Mouse (Mus musculus): ENCODE results near the gene Gm14412.
"Not testable (repeated sequence)": the region's sequence is repeated elsewhere in the genome, so short reads cannot be mapped to it uniquely, and the experiment has no call there.

Gm14412 gene

DNA sequence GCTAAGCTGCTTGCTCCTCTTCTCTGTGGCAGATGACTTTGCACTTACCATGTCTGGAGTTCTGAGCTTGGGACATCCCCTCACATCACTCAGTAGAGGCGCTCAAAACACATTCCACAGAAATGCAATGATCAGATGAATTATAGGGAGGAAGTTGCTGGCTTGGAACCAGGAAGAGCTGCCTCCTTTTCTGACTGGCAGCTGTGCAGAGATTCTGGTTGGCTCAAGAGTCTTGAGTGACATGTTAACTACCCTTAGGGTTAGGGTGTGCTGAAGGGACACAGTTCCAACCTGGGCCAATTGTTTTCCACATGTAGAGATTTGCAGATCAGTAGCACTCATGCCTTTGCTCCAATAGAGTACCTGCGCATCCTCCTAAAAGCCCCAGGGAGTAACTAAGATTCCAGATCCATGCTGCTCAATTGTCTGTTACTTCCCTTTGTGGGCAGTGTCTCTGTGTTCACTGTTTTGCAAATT, at the start of gene Gm14412:
TSS of gene Gm14412 (minus strand) at position 51 of the 477 bp plus-strand sequence.
- not testable (repeated sequence) for DNase-seq

DNA sequence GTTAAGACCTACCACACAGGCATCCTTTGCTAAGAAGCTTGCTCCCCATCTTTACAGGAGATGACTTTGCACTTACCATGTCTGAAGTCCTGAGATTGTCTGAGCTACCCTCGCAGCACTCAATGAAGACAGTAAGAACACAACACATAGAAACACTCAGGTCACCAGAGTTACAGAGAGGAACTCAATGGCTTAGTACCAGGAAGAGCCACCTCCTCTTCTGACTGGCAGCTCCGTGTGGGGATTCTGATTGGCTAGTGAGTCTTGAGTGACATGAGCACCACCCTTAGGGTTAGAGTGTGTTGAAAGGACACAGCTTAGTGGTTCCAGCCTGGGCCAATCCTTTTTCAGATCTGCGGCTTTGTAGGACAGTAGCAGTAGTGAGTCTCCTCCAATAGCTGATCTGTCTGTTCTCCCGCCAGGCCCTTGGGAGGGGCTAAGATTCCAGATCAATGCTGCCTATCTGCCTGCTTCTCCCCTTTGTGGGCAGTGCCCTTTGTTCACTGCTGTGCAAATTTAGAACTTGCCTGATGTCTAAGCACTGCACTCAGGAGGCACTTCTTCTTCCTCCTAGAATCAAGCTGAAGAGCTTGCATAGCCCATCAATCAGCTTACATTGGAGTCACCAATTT, 5.7 kb upstream of the Gm14412 start:
- not testable (repeated sequence) for DNase-seq

DNA sequence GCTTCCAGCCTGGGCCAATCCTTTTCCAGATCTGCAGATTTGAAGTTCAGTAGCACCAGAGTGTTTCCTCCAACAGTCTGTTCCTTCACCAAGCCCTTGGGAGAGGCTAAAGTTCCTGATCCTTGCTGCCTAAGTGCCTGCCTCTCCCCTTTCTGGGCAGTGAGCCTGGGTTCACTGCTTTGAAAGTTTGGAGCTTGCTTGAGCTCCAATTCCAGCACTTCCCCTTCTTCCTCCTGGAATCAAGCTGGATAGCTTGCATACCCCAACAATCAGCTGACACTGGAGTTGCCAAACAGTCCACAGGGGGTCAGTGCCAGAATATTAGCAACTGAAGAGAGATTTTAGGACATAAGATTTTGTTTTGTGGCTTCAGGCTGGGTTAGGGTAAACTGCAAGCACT, 2.7 kb downstream of the Gm14412 start:
- DNase-seq: not testable (repeated sequence)

DNA sequence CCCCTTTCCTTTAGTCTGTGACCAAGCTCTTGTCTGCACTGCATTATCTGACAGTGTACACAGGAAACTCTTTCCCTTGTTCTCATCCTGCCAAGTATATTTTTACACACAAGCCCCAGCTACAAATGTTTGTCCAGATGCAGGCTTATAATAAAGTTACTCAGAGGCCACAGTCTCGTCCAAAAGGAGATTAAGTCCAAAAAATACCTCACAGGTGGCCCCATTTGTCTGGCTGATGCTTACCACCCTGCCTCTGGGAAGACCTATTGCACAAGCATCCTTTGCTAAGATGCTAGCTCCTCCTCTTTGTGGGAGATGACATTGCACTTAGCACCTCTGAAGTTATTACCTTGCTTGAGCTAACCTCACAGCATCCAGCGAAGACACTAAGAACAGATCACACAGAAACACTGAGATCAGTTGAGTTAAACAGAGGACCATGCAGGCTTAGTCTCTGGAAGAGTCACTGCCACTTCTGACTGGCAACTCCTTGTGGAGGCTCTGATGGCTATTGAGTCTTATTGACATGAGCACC, 3.3 kb downstream of the Gm14412 start:
- DNase-seq: not testable (repeated sequence)

DNA sequence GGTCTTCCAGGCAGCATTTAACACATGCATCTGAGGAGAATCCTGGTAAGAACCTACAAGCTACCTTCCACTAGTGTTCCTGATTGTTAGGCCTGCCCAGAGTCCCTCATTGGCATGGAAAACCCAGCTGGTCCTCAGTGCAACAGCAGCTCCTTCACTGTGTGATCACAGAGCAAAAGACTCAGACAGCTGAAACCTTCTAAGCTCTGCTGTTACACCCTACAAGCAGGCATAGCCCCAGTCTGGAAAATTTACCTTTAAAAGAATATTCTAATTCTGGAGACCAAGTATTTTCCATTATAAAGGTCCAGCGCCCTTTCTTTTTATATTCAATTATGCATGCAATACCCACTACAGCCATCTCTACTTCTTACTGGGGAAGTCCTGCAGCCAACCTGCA, 5.1 kb downstream of the Gm14412 start:
- no peak for DNase-seq

DNA sequence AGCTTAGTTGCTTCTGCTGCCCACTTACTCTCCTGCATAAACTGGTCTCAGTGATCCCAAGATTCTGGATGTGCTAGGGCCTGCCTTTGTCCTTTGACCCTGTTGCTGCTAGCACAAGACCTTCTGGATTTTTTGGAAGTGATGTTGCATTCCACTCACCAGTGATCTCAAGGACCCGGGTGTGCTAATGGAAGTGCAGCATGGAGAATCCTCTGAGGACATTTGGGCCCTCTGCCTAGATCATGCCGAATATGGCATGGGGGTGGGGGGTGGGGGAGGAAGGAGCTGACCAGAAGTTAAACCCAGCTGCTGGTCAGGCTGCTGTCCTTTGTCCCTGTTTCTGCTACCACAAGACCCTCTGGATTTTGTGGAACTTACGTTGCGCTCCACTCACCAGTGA, 14.5 kb downstream of the Gm14412 start:
- DNase-seq: not testable (repeated sequence)

DNA sequence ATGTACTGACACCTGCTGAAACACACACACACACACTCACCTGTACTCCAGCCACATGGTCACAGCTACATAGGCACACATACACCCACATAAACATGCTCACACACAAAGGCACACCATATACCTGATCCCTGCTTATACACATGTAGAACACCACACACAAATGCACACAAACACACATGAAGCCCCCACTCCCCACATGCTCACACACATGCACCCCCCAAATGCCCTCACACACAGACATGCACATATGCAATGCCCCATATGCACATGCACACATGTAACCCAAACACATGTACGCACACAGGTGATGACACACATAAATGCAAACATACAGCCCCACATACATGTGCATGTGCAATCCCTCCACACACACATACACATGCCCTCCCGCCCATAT, 19.1 kb downstream of the Gm14412 start:
- not testable (repeated sequence) for DNase-seq

DNA sequence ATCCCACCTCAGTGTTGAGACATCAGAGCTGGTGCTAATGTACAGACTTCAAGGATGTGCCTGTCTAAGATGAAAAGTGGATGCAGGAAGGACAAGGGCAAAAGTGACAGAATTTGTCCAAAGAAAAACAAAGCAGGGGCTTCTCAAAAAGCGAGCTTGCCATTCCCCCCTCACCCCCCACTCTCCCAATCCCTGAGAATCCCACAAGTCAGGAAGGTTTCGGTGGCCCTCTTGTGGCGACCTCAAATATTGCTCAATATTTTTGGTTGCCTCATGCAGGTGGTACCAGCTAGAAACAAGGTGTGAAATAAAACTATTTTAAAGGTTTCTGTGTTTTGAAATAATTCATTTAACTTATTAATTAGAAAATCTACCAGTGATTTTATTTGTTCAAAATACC, 40.4 kb downstream of the Gm14412 start:
- DNase-seq: not testable (repeated sequence)

DNA sequence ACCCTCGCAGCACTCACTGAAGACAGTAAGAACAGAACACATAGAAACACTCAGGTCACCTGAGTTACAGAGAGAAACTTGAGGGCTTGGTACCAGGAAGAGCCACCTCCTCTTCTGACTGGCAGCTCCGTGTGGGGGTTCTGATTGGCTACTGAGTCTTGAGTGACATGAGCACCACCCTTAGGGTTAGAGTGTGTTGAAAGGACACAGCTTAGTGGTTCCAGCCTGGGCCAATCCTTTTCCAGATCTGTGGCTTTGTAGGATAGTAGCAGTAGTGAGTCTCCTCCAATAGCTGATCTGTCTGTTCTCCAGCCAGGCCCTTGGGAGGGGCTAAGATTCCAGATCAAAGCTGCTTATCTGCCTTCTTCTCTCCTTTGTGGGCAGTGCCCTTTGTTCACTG, 46.4 kb downstream of the Gm14412 start:
- not testable (repeated sequence) for DNase-seq

DNA sequence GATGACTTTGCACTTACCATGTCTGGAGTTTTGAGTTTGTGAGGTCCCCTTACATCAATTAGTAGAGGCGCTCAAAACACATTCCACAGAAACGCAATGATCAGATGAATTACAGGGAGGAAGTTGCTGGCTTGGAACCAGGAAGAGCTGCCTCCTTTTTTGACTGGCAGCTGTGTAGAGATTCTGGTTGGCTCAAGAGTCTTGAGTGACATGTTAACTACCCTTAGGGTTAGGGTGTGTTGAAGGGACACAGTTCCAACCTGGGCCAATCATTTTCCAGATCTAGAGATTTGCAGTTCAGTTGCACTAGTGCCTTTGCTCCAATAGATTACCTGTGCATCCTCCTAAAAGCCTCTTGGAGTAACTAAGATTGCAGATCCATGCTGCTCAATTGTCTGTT, 51.9 kb downstream of the Gm14412 start:
- not testable (repeated sequence) for DNase-seq

DNA sequence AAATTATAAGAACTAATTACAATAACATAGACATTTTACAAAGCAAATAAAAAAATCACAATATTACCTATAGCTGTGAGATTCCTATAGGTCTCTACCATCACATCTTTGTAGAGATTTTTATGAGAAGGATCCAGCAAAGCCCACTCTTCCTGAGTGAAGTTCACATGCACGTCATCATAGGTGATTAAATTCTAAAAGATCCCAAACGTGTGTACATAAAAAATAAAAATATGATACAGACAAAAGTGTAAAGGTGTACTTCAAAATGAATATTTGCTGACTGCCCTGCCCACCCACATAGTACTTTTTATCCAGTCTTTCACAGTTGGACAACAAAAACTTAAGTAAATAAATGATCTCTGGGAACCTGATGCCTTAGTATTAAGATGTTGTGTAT, 57.2 kb downstream of the Gm14412 start, which contains the start of gene Gm14409:
TSS of gene Gm14409 (minus strand) at position 101 of the 400 bp plus-strand sequence.
- not testable (repeated sequence) for DNase-seq

All from cerebellum, adult 9-10 months (tissue).